Mouse (Mus musculus): ENCODE measurements at regions not wholly inside any gene's neighbourhood (a gene's known extent, or its start where the extent isn't known, plus 50 kb on each side); places are given as distances from the start of the nearest gene placed in this dataset.

GRCm38 (mm10) chr16:77695443-77695842 is 93.5 kb upstream of the Gm11146 start:
- DNase-seq (ENCODE audit: low spot score in 2 of 2) = no peak

GRCm38 (mm10) chr16:77687056-77687839 is 85.4 kb upstream of the Gm11146 start:
- no peak for DNase-seq (ENCODE audit: low spot score in 2 of 2)

- DNase-seq (ENCODE audit: low spot score in 2 of 2) = no peak
Measured at GRCm38 (mm10) chr16:77685651-77686190, 83.8 kb upstream of the Gm11146 start.

GRCm38 (mm10) chr16:77684521-77684920 is 82.6 kb upstream of the Gm11146 start:
- no peak for DNase-seq (ENCODE audit: low spot score in 2 of 2)

GRCm38 (mm10) chr16:77679234-77679633 is 77.3 kb upstream of the Gm11146 start:
- no peak for DNase-seq (ENCODE audit: low spot score in 2 of 2)

GRCm38 (mm10) chr16:77676805-77677204 is 74.9 kb upstream of the Gm11146 start:
- no peak for DNase-seq (ENCODE audit: low spot score in 2 of 2)

- no peak for DNase-seq (ENCODE audit: low spot score in 2 of 2)
Measured at GRCm38 (mm10) chr16:77675885-77676597, 74.1 kb upstream of the Gm11146 start.

- DNase-seq (ENCODE audit: low spot score in 2 of 2) = no peak
Measured at GRCm38 (mm10) chr16:77671253-77671652, 69.4 kb upstream of the Gm11146 start.

GRCm38 (mm10) chr16:77665781-77666180 is 63.9 kb upstream of the Gm11146 start:
- no peak for DNase-seq (ENCODE audit: low spot score in 2 of 2)

GRCm38 (mm10) chr16:77662107-77662518 is 60.2 kb upstream of the Gm11146 start:
- no peak for DNase-seq (ENCODE audit: low spot score in 2 of 2)

GRCm38 (mm10) chr16:77653306-77653705 is 51.4 kb upstream of the Gm11146 start:
- DNase-seq (ENCODE audit: low spot score in 2 of 2) = no peak
